Mouse (Mus musculus) liver, adult 2 months (tissue): ENCODE results near the gene Dlgap1.

Experiments
- CTCF ChIP-seq: fragments of 200-500 bp; IDR thresholded peaks from 2 replicates; pipeline ENCODE4 v1.5.1; 2011; ENCODE audit warnings: low read depth, low read length, control low read depth
- POLR2A ChIP-seq: fragments of 200-500 bp; IDR thresholded peaks from 2 replicates; pipeline ENCODE4 v1.6.1; 2011; ENCODE audit warnings: low read length, control low read depth; ENCODE audit not compliant: insufficient read depth; ENCODE audit errors: extremely low read depth

GRCm38 (mm10) chr17:70806600-70806999, 837.7 kb downstream of the Dlgap1 start:
- TF ChIP-seq POLR2A = no peak
- TF ChIP-seq CTCF = no peak
